Mouse (Mus musculus) CH12.LX (cell line): Measurements from ENCODE around the gene Hspbp1. TPM values are rescaled to one million over a fixed set of nuclear protein-coding genes. Genes with fewer than 3 reads are reported as not detected.

ENCODE experiments used
- DNase-seq: peaks from one replicate; pipeline ENCODE4 v3.0.0-alpha.2; 2013; ENCODE audit errors: extremely low read depth
- H3K27ac ChIP-seq: 2 replicates; pipeline ENCODE4 v1.5.1; 2012; ENCODE audit warnings: low read depth, mild to moderate bottlenecking, control low read depth, moderate library complexity; ENCODE audit not compliant: insufficient read depth
- H3K27me3 ChIP-seq: replicated peaks from 2 replicates; pipeline ENCODE3; 2012; ENCODE audit warnings: inconsistent platforms
- H3K36me3 ChIP-seq, 2 experiments: replicated peaks in 1 of 2; 2 replicates each; pipeline versions ENCODE3 to v1.6.1; 2012; ENCODE audit warnings: inconsistent platforms in 1 of 2, low read length in 1 of 2, mild to moderate bottlenecking in 1 of 2, mixed read lengths in 1 of 2, moderate library complexity in 1 of 2; ENCODE audit not compliant: control insufficient read depth in 1 of 2, insufficient read depth in 1 of 2
- H3K4me1 ChIP-seq, 2 experiments: 2 replicates each; pipeline ENCODE4 v1.6.1; 2012; ENCODE audit warnings: inconsistent platforms in 1 of 2, moderate library complexity in 1 of 2; ENCODE audit not compliant: insufficient read depth in 2 of 2, control insufficient read depth in 1 of 2
- H3K4me2 ChIP-seq: 2 replicates; pipeline ENCODE4 v1.6.1; 2012; ENCODE audit warnings: low read depth, mild to moderate bottlenecking, control low read depth; ENCODE audit not compliant: poor library complexity, insufficient read depth, severe bottlenecking
- H3K4me3 ChIP-seq, 3 experiments: fragments of 150-350 bp in 1 of 3; sonication (generic) in 1 of 3; replicated peaks in 1 of 3; 2 replicates each; pipeline versions ENCODE3 to v1.5.1; 2011 to 2012; ENCODE audit warnings: low read depth in 2 of 3, low read length in 2 of 3, mild to moderate bottlenecking in 2 of 3, moderate library complexity in 2 of 3, control low read depth in 1 of 3, improper control_type of control experiment in 1 of 3, inconsistent platforms in 1 of 3, mixed read lengths in 1 of 3; ENCODE audit not compliant: poor library complexity in 1 of 3
- H3K79me2 ChIP-seq: replicated peaks from 2 replicates; pipeline ENCODE4 v1.6.1; 2012; ENCODE audit warnings: mild to moderate bottlenecking, moderate library complexity; ENCODE audit not compliant: control insufficient read depth, poor library complexity, insufficient read depth, severe bottlenecking; ENCODE audit errors: extremely low read depth
- H3K9ac ChIP-seq: 2 replicates; pipeline ENCODE4 v1.6.1; 2012; ENCODE audit warnings: low read depth, mild to moderate bottlenecking, control low read depth, moderate library complexity; ENCODE audit not compliant: insufficient read depth
- H3K9me3 ChIP-seq: replicated peaks from 2 replicates; pipeline ENCODE3; 2012; ENCODE audit warnings: low read length, inconsistent platforms, mixed read lengths
- CHD2 ChIP-seq: IDR thresholded peaks from 2 replicates; pipeline ENCODE4 v1.6.1; 2011; ENCODE audit warnings: low read length, improper control_type of control experiment
- CTCF ChIP-seq, 2 experiments: IDR thresholded peaks in 1 of 2; conservative IDR thresholded peaks in 1 of 2; 2 replicates each; pipeline ENCODE4 v1.5.1; 2011 to 2012; ENCODE audit warnings: low read depth in 2 of 2, low read length in 2 of 2, improper control_type of control experiment in 1 of 2, inconsistent platforms in 1 of 2, mild to moderate bottlenecking in 1 of 2, moderate library complexity in 1 of 2
- E2F4 ChIP-seq: IDR thresholded peaks from 2 replicates; pipeline ENCODE4 v1.6.1; 2011; ENCODE audit warnings: low read depth, low read length, improper control_type of control experiment; ENCODE audit not compliant: insufficient replicate concordance
- IRF4 ChIP-seq: IDR thresholded peaks from 2 replicates; pipeline ENCODE4 v1.6.1; 2014; ENCODE audit warnings: low read depth, mild to moderate bottlenecking, inconsistent platforms, low read length, improper control_type of control experiment
- JUN ChIP-seq: IDR thresholded peaks from 2 replicates; pipeline ENCODE4 v1.6.1; 2011; ENCODE audit warnings: low read depth, mild to moderate bottlenecking, low read length, improper control_type of control experiment, moderate library complexity; ENCODE audit not compliant: insufficient read depth
- MAZ ChIP-seq: IDR thresholded peaks from 2 replicates; pipeline ENCODE4 v1.6.1; 2012; ENCODE audit warnings: low read depth, mild to moderate bottlenecking, inconsistent platforms, low read length, improper control_type of control experiment, moderate library complexity
- MEF2A ChIP-seq: IDR thresholded peaks from 2 replicates; pipeline ENCODE4 v1.6.1; 2014; ENCODE audit warnings: low read depth, mild to moderate bottlenecking, inconsistent platforms, low read length, improper control_type of control experiment, borderline replicate concordance
- MXI1 ChIP-seq: IDR thresholded peaks from 2 replicates; pipeline ENCODE4 v1.6.1; 2011; ENCODE audit warnings: mild to moderate bottlenecking, low read depth, low read length, improper control_type of control experiment
- PAX5 ChIP-seq: IDR thresholded peaks from 2 replicates; pipeline ENCODE4 v1.6.1; 2012; ENCODE audit warnings: low read length, inconsistent platforms, mixed read lengths
- POLR2A ChIP-seq: IDR thresholded peaks from 2 replicates; pipeline ENCODE4 v1.6.1; 2011; ENCODE audit warnings: low read depth, mild to moderate bottlenecking, improper control_type of control experiment, low read length
- RAD21 ChIP-seq: IDR thresholded peaks from 2 replicates; pipeline ENCODE4 v1.6.1; 2011; ENCODE audit warnings: low read depth, mild to moderate bottlenecking, low read length, improper control_type of control experiment, moderate library complexity
- SIN3A ChIP-seq: IDR thresholded peaks from 2 replicates; pipeline ENCODE4 v1.6.1; 2012; ENCODE audit warnings: low read length, improper control_type of control experiment, inconsistent platforms
- SMC3 ChIP-seq: IDR thresholded peaks from 2 replicates; pipeline ENCODE4 v1.6.1; 2011; ENCODE audit warnings: low read depth, low read length, improper control_type of control experiment
- TBP ChIP-seq: conservative IDR thresholded peaks from 2 replicates; pipeline ENCODE4 v1.6.1; 2011; ENCODE audit warnings: low read depth, low read length, improper control_type of control experiment
- TCF12 ChIP-seq: IDR thresholded peaks from 2 replicates; pipeline ENCODE4 v1.6.1; 2014; ENCODE audit warnings: low read depth, mild to moderate bottlenecking, inconsistent platforms, low read length, improper control_type of control experiment
- UBTF ChIP-seq: IDR thresholded peaks from 2 replicates; pipeline ENCODE4 v1.6.1; 2012; ENCODE audit warnings: low read depth, mild to moderate bottlenecking, inconsistent platforms, low read length, improper control_type of control experiment, moderate library complexity
- USF2 ChIP-seq: conservative IDR thresholded peaks from 2 replicates; pipeline ENCODE4 v1.6.1; 2011; ENCODE audit warnings: low read depth, low read length, improper control_type of control experiment
- ZC3H11A ChIP-seq: IDR thresholded peaks from 2 replicates; pipeline ENCODE4 v1.6.1; 2012; ENCODE audit warnings: low read depth, mild to moderate bottlenecking, inconsistent platforms, low read length, improper control_type of control experiment
- ZKSCAN1 ChIP-seq: IDR thresholded peaks from 2 replicates; pipeline ENCODE4 v1.6.1; 2012; ENCODE audit warnings: low read depth, inconsistent platforms, low read length, improper control_type of control experiment, borderline replicate concordance
- ZMIZ1 ChIP-seq: IDR thresholded peaks from 2 replicates; pipeline ENCODE4 v1.6.1; 2012; ENCODE audit warnings: low read depth, mild to moderate bottlenecking, inconsistent platforms, low read length, improper control_type of control experiment
- ZNF384 ChIP-seq: IDR thresholded peaks from 2 replicates; pipeline ENCODE4 v1.6.1; 2012; ENCODE audit warnings: low read depth, low read length, improper control_type of control experiment, inconsistent platforms
- dilution Hi-C: fragments of 300-500 bp; cut with MboI; formaldehyde crosslinking; loops from 2 replicates; pipeline ENCODE4 v1.14.3; 2020; ENCODE audit warnings: low sequenced_read_pairs; ENCODE audit not compliant: extremely low pct_unique_long_range_greater_than_20kb, extremely low pct_ligation_motif_present
- in situ Hi-C: fragments of 300-500 bp; cut with MboI; formaldehyde crosslinking; loops from 3 replicates; pipeline ENCODE4 v1.14.3; 2019; ENCODE audit warnings: low sequenced_read_pairs, low pct_ligation_motif_present, low pct_unique_long_range_greater_than_20kb, mixed read lengths
- polyA plus RNA-seq: library from polyadenylated mRNA; unstranded; fragments of >175 nt; gene quantifications from 2 replicates; pipeline ENCODE4 v1.2.1, GENCODE M21; 2012; ENCODE audit warnings: low read depth; ENCODE audit not compliant: insufficient read length
- total RNA-seq, 2 experiments: library from RNA; depleted of rRNA; stranded (reverse); fragments of 300-350 nt in 1 of 2; fragments of >200 nt in 1 of 2; gene quantifications; 2 replicates each; pipeline ENCODE4 v1.2.3; 2012 to 2014

Gene Hspbp1
- total and polyA plus RNA-seq, 3 experiments: 90.6 to 131 (median 98.8) TPM

GRCm38 (mm10) chr7:4702334-4702733 is 17.5 kb upstream of the Hspbp1 start:
- in situ Hi-C loops (loop anchor here (10.0 kb wide), 1 partner anchor 82 kb away; the partner anchor contains the start of genes Il11, Tmem190 and Tmem238), dilution Hi-C loops (no loop called here)
- Histone ChIP-seq H3K79me2 (no peaks in the 10 kb centered on the region), H3K27me3 (no peaks in the 10 kb centered on the region), H3K36me3 (no peaks in the 10 kb centered on the region)
- no peak for TF ChIP-seq MEF2A
- TF ChIP-seq UBTF: no peak
- no peak for TF ChIP-seq POLR2A
- TF ChIP-seq MAZ: no peak
- TF ChIP-seq E2F4: no peak
- TF ChIP-seq IRF4: no peak
- no peak for TF ChIP-seq RAD21
- TF ChIP-seq, all 38 proteins: peak for 0
- DNase-seq: no peak
- no peak overlapping the region for H3K27ac ChIP-seq
- H3K9me3 ChIP-seq: no peaks in the 10 kb centered on the region
- H3K4me1 ChIP-seq: no peaks in the 10 kb centered on the region
- no peak overlapping the region for H3K9ac ChIP-seq
- no peak overlapping the region for H3K4me2 ChIP-seq
- H3K4me3 ChIP-seq: no peak overlapping the region

DNA sequence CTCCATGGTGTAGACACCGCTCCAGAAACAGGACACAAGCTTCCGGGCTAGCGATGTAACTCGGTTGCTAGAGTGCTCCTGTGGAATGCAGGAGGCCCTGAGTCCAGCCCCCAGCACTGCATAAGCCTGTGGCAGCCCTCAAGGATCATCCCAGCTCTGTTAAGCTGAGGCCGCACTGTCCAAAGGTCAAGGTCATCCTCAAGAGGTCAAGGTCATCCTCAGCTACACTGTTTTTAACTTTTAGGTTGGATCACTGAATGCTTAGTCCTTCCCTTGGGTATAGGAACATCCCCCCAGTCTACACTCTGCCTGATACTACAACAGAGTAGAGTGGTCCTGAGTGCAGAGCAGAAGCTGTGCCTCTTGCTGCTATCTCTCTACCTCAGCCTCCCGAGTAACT is 8.1 kb upstream of the Hspbp1 start:
- no peak overlapping the region for H3K27ac ChIP-seq

More for the DNA sequence above, 8.1 kb upstream of the Hspbp1 start:
- no peak for TF ChIP-seq SIN3A
- TF ChIP-seq CTCF (conservative IDR thresholded peaks at IDR 0.05 in 1 of 2, IDR thresholded peaks at IDR 0.05 in 1 of 2; ENCODE audit: low read depth in 2 of 2, low read length in 2 of 2): no peak
- no peak for TF ChIP-seq PAX5
- TF ChIP-seq ZC3H11A: no peak
- no peak for TF ChIP-seq USF2
- TF ChIP-seq TBP: no peak
- TF ChIP-seq MXI1: no peak
- no peak for TF ChIP-seq ZKSCAN1
- TF ChIP-seq RAD21: no peak
- TF ChIP-seq JUN: no peak
- TF ChIP-seq ZNF384: no peak
- TF ChIP-seq ZMIZ1: no peak
- no peak for TF ChIP-seq SMC3
- TF ChIP-seq MEF2A: no peak
- TF ChIP-seq TCF12: no peak
- TF ChIP-seq CHD2: no peak
- Histone ChIP-seq H3K27me3 (peaks cover 3% of the 10 kb centered on the region), H3K4me1 (no peaks in the 10 kb centered on the region), H3K79me2 (no peaks in the 10 kb centered on the region), H3K36me3 (no peaks in the 10 kb centered on the region), H3K4me2 (no peak overlapping the region), H3K4me3 (no peak overlapping the region), H3K9ac (no peak overlapping the region), H3K9me3 (no peaks in the 10 kb centered on the region)
- in situ Hi-C loops: no loop called here
- DNase-seq: no peak
- dilution Hi-C loops: no loop called here
